Mouse (Mus musculus): ENCODE measurements around the gene Pkn3. TPM values are rescaled to one million over a fixed set of nuclear protein-coding genes. Genes with fewer than 3 reads are reported as not detected.

The Pkn3 gene
- polyA plus RNA-seq, 1 experiment from 2014 or later: 10.6 TPM

GRCm38 (mm10) chr2:30066046-30066901 is 11.2 kb upstream of the Pkn3 start:
- H3K4me1 ChIP-seq (replicated peaks): peaks cover 9% of the 10 kb centered on the region; the same call in 1 of the 2 replicates
- 0% methylated on average over 65 of the region's 101 CpGs for WGBS
- ATAC-seq: peak; percentile 92

GRCm38 (mm10) chr2:30067031-30067888 is 10.2 kb upstream of the Pkn3 start:
- H3K27me3 ChIP-seq (replicated peaks): no peaks in the 10 kb centered on the region
- no peaks in the 10 kb centered on the region for H3K9me3 ChIP-seq
- peaks cover 9% of the 10 kb centered on the region; the same call in 1 of the 2 replicates for H3K4me1 ChIP-seq (replicated peaks)
- peak overlapping the region; percentile 100 for H3K27ac ChIP-seq
- H3K9ac ChIP-seq: peak overlapping the region; percentile 99
- H3K4me2 ChIP-seq (replicated peaks): peak overlapping the region; percentile 59
- H3K4me3 ChIP-seq (replicated peaks): peak overlapping the region; percentile 100
- peaks cover 4% of the 10 kb centered on the region; the same call in 1 of the 2 replicates for H3K36me3 ChIP-seq
- under 1% methylated on average over 56 of the region's 69 CpGs for WGBS
- peak; percentile 13 for ATAC-seq

More at GRCm38 (mm10) chr2:30066046-30066901, 11.2 kb upstream of the Pkn3 start:
- H3K36me3 ChIP-seq: peaks cover 4% of the 10 kb centered on the region; the same call in 1 of the 2 replicates
- no peaks in the 10 kb centered on the region for H3K27me3 ChIP-seq (replicated peaks)
- peak overlapping the region; percentile 82 for H3K4me2 ChIP-seq (replicated peaks)
- peak overlapping the region; percentile 99 for H3K9ac ChIP-seq
- H3K9me3 ChIP-seq: no peaks in the 10 kb centered on the region
- peak overlapping the region; percentile 100 for H3K4me3 ChIP-seq (replicated peaks)
- peak overlapping the region; percentile 100 for H3K27ac ChIP-seq

GRCm38 (mm10) chr2:30067962-30068361 is 9.5 kb upstream of the Pkn3 start:
- H3K36me3 ChIP-seq: peaks cover 9% of the 10 kb centered on the region
- H3K27ac ChIP-seq: no peak overlapping the region
- ATAC-seq: no peak
- WGBS: 16% methylated on average over 7 of the region's 7 CpGs
- H3K4me3 ChIP-seq (replicated peaks): peak overlapping the region; percentile 100
- H3K4me1 ChIP-seq (replicated peaks): peaks cover 9% of the 10 kb centered on the region; the same call in 1 of the 2 replicates
- H3K9ac ChIP-seq: peak overlapping the region; percentile 99
- no peaks in the 10 kb centered on the region for H3K27me3 ChIP-seq (replicated peaks)
- no peaks in the 10 kb centered on the region for H3K9me3 ChIP-seq
- peak overlapping the region; percentile 59 for H3K4me2 ChIP-seq (replicated peaks)

- H3K9me3 ChIP-seq: no peaks in the 10 kb centered on the region
- no peaks in the 10 kb centered on the region for H3K27me3 ChIP-seq (replicated peaks)
- peaks cover 7% of the 10 kb centered on the region for H3K4me1 ChIP-seq (replicated peaks)
- 77% methylated on average over 7 of the region's 7 CpGs for WGBS
- ATAC-seq: no peak
- H3K9ac ChIP-seq: no peak overlapping the region
- H3K27ac ChIP-seq: 0 out of 2 replicates have a peak overlapping the region, but pooled peaks have one; percentile 6
- peaks cover 14% of the 10 kb centered on the region for H3K36me3 ChIP-seq
- no peak overlapping the region for H3K4me3 ChIP-seq (replicated peaks)
- H3K4me2 ChIP-seq (replicated peaks): no peak overlapping the region
These were observed 4.6 kb upstream of the Pkn3 start for GRCm38 (mm10) chr2:30072875-30073274.

- ATAC-seq: no peak
- no peak overlapping the region for H3K9ac ChIP-seq
- 79% methylated on average over 3 of the region's 3 CpGs for WGBS
- peaks cover 14% of the 10 kb centered on the region for H3K36me3 ChIP-seq
- H3K4me2 ChIP-seq (replicated peaks): no peak overlapping the region
- H3K9me3 ChIP-seq: no peaks in the 10 kb centered on the region
- no peak overlapping the region for H3K4me3 ChIP-seq (replicated peaks)
- peaks cover 10% of the 10 kb centered on the region for H3K4me1 ChIP-seq (replicated peaks)
- no peaks in the 10 kb centered on the region for H3K27me3 ChIP-seq (replicated peaks)
- no peak overlapping the region for H3K27ac ChIP-seq
These were observed 4.2 kb upstream of the Pkn3 start for GRCm38 (mm10) chr2:30073285-30073684.

GRCm38 (mm10) chr2:30075625-30076024 is 1.9 kb upstream of the Pkn3 start:
- H3K9me3 ChIP-seq: no peaks in the 10 kb centered on the region
- WGBS: 40% methylated on average over 3 of the region's 3 CpGs
- H3K9ac ChIP-seq: no peak overlapping the region
- peaks cover 16% of the 10 kb centered on the region for H3K4me1 ChIP-seq (replicated peaks)
- no peak overlapping the region for H3K27ac ChIP-seq
- H3K27me3 ChIP-seq (replicated peaks): no peaks in the 10 kb centered on the region
- no peak overlapping the region for H3K4me3 ChIP-seq (replicated peaks)
- H3K4me2 ChIP-seq (replicated peaks): no peak overlapping the region
- peaks cover 11% of the 10 kb centered on the region for H3K36me3 ChIP-seq
- no peak for ATAC-seq

- Histone ChIP-seq H3K9ac (no peak overlapping the region), H3K4me3 (replicated peaks) (no peak overlapping the region), H3K4me1 (replicated peaks) (peaks cover 16% of the 10 kb centered on the region)
These were observed 1.0 kb upstream of the Pkn3 start for GRCm38 (mm10) chr2:30076439-30076838.

GRCm38 (mm10) chr2:30076959-30077358 is 525 bp upstream of the Pkn3 start:
- 63% methylated on average over 6 of the region's 6 CpGs for WGBS
- H3K27ac ChIP-seq: peak overlapping the region; percentile 81; the same call in 1 of the 2 replicates
- no peaks in the 10 kb centered on the region for H3K27me3 ChIP-seq (replicated peaks)
- H3K4me2 ChIP-seq (replicated peaks): peak overlapping the region; percentile 90
- H3K4me1 ChIP-seq (replicated peaks): peaks cover 16% of the 10 kb centered on the region
- peak; percentile 25 for ATAC-seq
- H3K9me3 ChIP-seq: no peaks in the 10 kb centered on the region
- peaks cover 10% of the 10 kb centered on the region for H3K36me3 ChIP-seq
- H3K4me3 ChIP-seq (replicated peaks): peak overlapping the region; percentile 56; the same call in 1 of the 2 replicates
- H3K9ac ChIP-seq: peak overlapping the region; percentile 61

More at GRCm38 (mm10) chr2:30076439-30076838, 1.0 kb upstream of the Pkn3 start:
- H3K9me3 ChIP-seq: no peaks in the 10 kb centered on the region
- no peak overlapping the region for H3K27ac ChIP-seq
- peaks cover 10% of the 10 kb centered on the region for H3K36me3 ChIP-seq
- no peak for ATAC-seq
- no peaks in the 10 kb centered on the region for H3K27me3 ChIP-seq (replicated peaks)
- no peak overlapping the region for H3K4me2 ChIP-seq (replicated peaks)
- 91% methylated on average over 9 of the region's 9 CpGs for WGBS

GRCm38 (mm10) chr2:30078349-30078712 is 847 bp downstream of the Pkn3 start:
- peak overlapping the region; percentile 61 for H3K9ac ChIP-seq
- H3K4me3 ChIP-seq (replicated peaks): peak overlapping the region; percentile 56
- peak overlapping the region; percentile 90 for H3K4me2 ChIP-seq (replicated peaks)
- peaks cover 3% of the 10 kb centered on the region; the same call in 1 of the 2 replicates for H3K36me3 ChIP-seq
- no peaks in the 10 kb centered on the region for H3K27me3 ChIP-seq (replicated peaks)
- WGBS: 10% methylated on average over 10 of the region's 10 CpGs
- ATAC-seq: no peak; the same call in 1 of the 2 replicates
- H3K27ac ChIP-seq: peak overlapping the region; percentile 81
- H3K4me1 ChIP-seq (replicated peaks): peaks cover 16% of the 10 kb centered on the region
- H3K9me3 ChIP-seq: no peaks in the 10 kb centered on the region

- Histone ChIP-seq H3K9me3 (no peaks in the 10 kb centered on the region), H3K9ac (peak overlapping the region; percentile 61; the same call in 1 of the 2 replicates), H3K36me3 (peaks cover 3% of the 10 kb centered on the region; the same call in 1 of the 2 replicates), H3K4me3 (replicated peaks) (peak overlapping the region; percentile 56), H3K4me1 (replicated peaks) (peaks cover 16% of the 10 kb centered on the region), H3K27ac (peak overlapping the region; percentile 81), H3K4me2 (replicated peaks) (peak overlapping the region; percentile 90), H3K27me3 (replicated peaks) (no peaks in the 10 kb centered on the region)
- no peak for ATAC-seq
- WGBS: 63% methylated on average over 4 of the region's 4 CpGs
These were observed 1.3 kb downstream of the Pkn3 start for GRCm38 (mm10) chr2:30078760-30079159.

GRCm38 (mm10) chr2:30080181-30080800 is 2.8 kb downstream of the Pkn3 start:
- Histone ChIP-seq H3K27me3 (replicated peaks) (no peaks in the 10 kb centered on the region), H3K36me3 (no peaks in the 10 kb centered on the region), H3K4me3 (replicated peaks) (no peak overlapping the region), H3K9me3 (no peaks in the 10 kb centered on the region), H3K9ac (no peak overlapping the region), H3K4me2 (replicated peaks) (no peak overlapping the region), H3K27ac (no peak overlapping the region), H3K4me1 (replicated peaks) (peaks cover 21% of the 10 kb centered on the region)
- ATAC-seq: no peak
- 86% methylated on average over 15 of the region's 15 CpGs for WGBS
